ENCODE assay signal across 16 mouse cellular contexts in the genomic region with DNA sequence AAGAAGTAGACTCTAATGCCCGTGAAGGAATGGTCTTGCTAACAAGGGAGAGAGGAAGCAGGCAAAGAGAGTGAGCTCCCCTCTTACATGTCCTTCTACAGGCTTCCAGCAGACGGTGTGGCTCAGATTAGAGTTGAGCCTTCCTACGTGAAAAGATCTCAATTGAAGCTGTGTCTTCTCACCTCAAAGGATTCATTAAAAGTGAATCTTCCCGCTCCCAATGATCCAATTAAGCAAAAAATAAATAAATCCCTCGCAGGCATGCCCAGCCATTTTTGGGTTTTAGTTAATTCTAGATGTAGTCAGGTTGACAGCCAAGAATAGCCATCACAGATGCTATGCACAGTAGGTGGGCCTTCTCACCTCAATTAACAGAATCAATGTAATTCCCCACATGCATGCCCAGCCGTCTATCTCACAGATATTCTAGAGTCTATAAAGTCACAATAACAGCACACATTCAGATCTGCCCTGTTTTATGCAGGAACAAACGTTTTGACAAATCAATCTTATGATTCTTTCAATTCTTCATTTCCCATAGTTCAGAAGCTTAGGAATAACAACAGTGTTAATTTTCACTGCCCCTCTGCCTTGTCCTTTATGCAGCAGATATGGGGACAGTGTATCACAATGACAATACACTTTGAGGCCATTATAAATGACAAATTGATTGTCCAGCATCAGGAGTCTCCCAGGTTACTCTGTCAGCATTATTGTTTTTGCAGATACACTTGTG.
DNase-seq lines count a peak whose midpoint lies in the region; ATAC-seq lines count a peak whose summit lies in the region.
"Had no signal": no experiment of that assay in that cellular context is flagged by ENCODE, and none has a peak within 500 bp of the region (broad histone marks: within the 10 kb centered on the region; RNA-seq: fewer than 3 reads in every experiment).

No protein-coding gene starts in this region.

- DNase-seq in left cerebral cortex, postnatal 4 days = peak; percentile 75
- no peak for DNase-seq in left cerebral cortex, postnatal 25 days (ENCODE audit: low spot score in 2 of 2)
- DNase-seq in cerebellum, postnatal 10 days = peak; percentile 90
- DNase-seq in thymus, postnatal 0 days (ENCODE audit: low spot score) = no peak
- DNase-seq in lung, postnatal 14 days = no peak
- DNase-seq: B cell, adult 2 months; kidney, postnatal 10 days; right cerebral cortex, postnatal 4 days; thymus, postnatal 25 days had no signal

- H3K4me3 ChIP-seq in hindbrain, embryonic 13.5 days = no peak overlapping the region
- no peak overlapping the region for H3K4me3 ChIP-seq in neural tube, embryonic 14.5 days (ENCODE audit: low read depth, low read length)
- H3K4me3 ChIP-seq: heart, embryonic 12.5 days; limb, embryonic 12.5 days; lung, embryonic 15.5 days had no signal

- no peak overlapping the region for H3K9ac ChIP-seq in hindbrain, embryonic 13.5 days
- no peak overlapping the region for H3K9ac ChIP-seq in neural tube, embryonic 14.5 days (replicated peaks; ENCODE audit: low read depth, low read length)
- H3K9ac ChIP-seq: heart, embryonic 12.5 days; limb, embryonic 12.5 days; lung, embryonic 15.5 days had no signal

- no peaks in the 10 kb centered on the region for H3K27me3 ChIP-seq in hindbrain, embryonic 13.5 days
- no peaks in the 10 kb centered on the region for H3K27me3 ChIP-seq in neural tube, embryonic 14.5 days (ENCODE audit: control insufficient read depth, insufficient read depth, low read length)
- H3K27me3 ChIP-seq: heart, embryonic 12.5 days; limb, embryonic 12.5 days; lung, embryonic 15.5 days had no signal

- H3K4me1 ChIP-seq in hindbrain, embryonic 13.5 days (replicated peaks) = peaks cover 19% of the 10 kb centered on the region
- H3K4me1 ChIP-seq in neural tube, embryonic 14.5 days (ENCODE audit: control insufficient read depth, insufficient read depth, low read length) = no peaks in the 10 kb centered on the region; the same call in 1 of the 2 replicates
- H3K4me1 ChIP-seq: heart, embryonic 12.5 days; limb, embryonic 12.5 days; lung, embryonic 15.5 days had no signal

- peak overlapping the region; percentile 76 for H3K27ac ChIP-seq in hindbrain, embryonic 13.5 days
- peak overlapping the region; percentile 48; the same call in 1 of the 2 replicates for H3K27ac ChIP-seq in neural tube, embryonic 14.5 days (ENCODE audit: low read depth, low read length)
- H3K27ac ChIP-seq: limb, embryonic 12.5 days; lung, embryonic 15.5 days had no signal

- H3K9me3 ChIP-seq in hindbrain, embryonic 13.5 days = no peaks in the 10 kb centered on the region
- H3K9me3 ChIP-seq in neural tube, embryonic 14.5 days (ENCODE audit: control insufficient read depth, low read length) = no peaks in the 10 kb centered on the region
- H3K9me3 ChIP-seq: G1E; heart, embryonic 12.5 days; limb, embryonic 12.5 days; lung, embryonic 15.5 days had no signal

- WGBS in hindbrain, embryonic 13.5 days = 42% methylated on average over 7 of the region's 7 CpGs
- 58% methylated on average over 7 of the region's 7 CpGs for WGBS in neural tube, embryonic 14.5 days

- intact Hi-C loops in left cerebral cortex, postnatal 4 days (cut with DNase I) = no loop called here
- intact Hi-C loops in left cerebral cortex, postnatal 25 days (cut with DNase I) = no loop called here

- peak; percentile 64 for ATAC-seq in hindbrain, embryonic 13.5 days (ENCODE audit: low FRiP score)
- peak; percentile 57; the same call in 1 of the 2 replicates for ATAC-seq in neural tube, embryonic 14.5 days (ENCODE audit: low read depth)
- ATAC-seq in monocyte, adult 5-6 weeks (replicated peaks; ENCODE audit: insufficient number of reproducible peaks, low FRiP score, low TSS enrichment, poor library complexity, severe bottlenecking) = no peak

- no peaks in the 10 kb centered on the region for H3K36me3 ChIP-seq in hindbrain, embryonic 13.5 days
- no peaks in the 10 kb centered on the region for H3K36me3 ChIP-seq in neural tube, embryonic 14.5 days (ENCODE audit: control insufficient read depth, insufficient read depth, low read length)
- H3K36me3 ChIP-seq: G1E; heart, embryonic 12.5 days; limb, embryonic 12.5 days; lung, embryonic 15.5 days had no signal

- no peak overlapping the region for H3K4me2 ChIP-seq in hindbrain, embryonic 13.5 days
- H3K4me2 ChIP-seq in neural tube, embryonic 14.5 days (ENCODE audit: low read depth, low read length) = no peak overlapping the region
- H3K4me2 ChIP-seq: heart, embryonic 12.5 days; limb, embryonic 12.5 days; lung, embryonic 15.5 days had no signal

Comparison
In these comparisons a context has a peak if more than half of its experiments do, and no peak if none do; other contexts are left out.
1. DNase-seq: peak in left cerebral cortex, postnatal 4 days (single experiment) and cerebellum, postnatal 10 days (2 of 2); none in left cerebral cortex, postnatal 25 days (0 of 2), thymus, postnatal 0 days (single experiment) and lung, postnatal 14 days (single experiment).